Mouse (Mus musculus) heart, embryonic 14.5 days (tissue): ENCODE data around the gene Clip2. TPM values are rescaled to one million over a fixed set of nuclear protein-coding genes. Genes with fewer than 3 reads are reported as not detected.

ENCODE experiments used
- ATAC-seq: fragments of 200-750 bp; cut with Nextera tagmentation; 2 replicates; pipeline ENCODE4 v1.8.0; 2017; ENCODE audit warnings: low read depth, moderate TSS enrichment; ENCODE audit not compliant: insufficient number of reproducible peaks, insufficient read depth, low FRiP score
- H3K27ac ChIP-seq, 2 experiments: fragments of 200-500 bp in 1 of 2; fragments of 300-500 bp in 1 of 2; sonication (generic) in 1 of 2; replicated peaks in 1 of 2; 2 replicates each; pipeline ENCODE4 v1.5.1; 2012 to 2014; ENCODE audit warnings: low read depth in 2 of 2, low read length in 2 of 2, control low read depth in 1 of 2, mild to moderate bottlenecking in 1 of 2, mixed read lengths in 1 of 2; ENCODE audit not compliant: control insufficient read depth in 1 of 2, insufficient read depth in 1 of 2
- H3K27me3 ChIP-seq: fragments of 300-500 bp; sonication (generic); 2 replicates; pipeline ENCODE4 v1.6.1; 2014; ENCODE audit warnings: mild to moderate bottlenecking, low read length, control low read depth; ENCODE audit not compliant: control insufficient read depth, insufficient read depth
- H3K36me3 ChIP-seq: fragments of 300-500 bp; sonication (generic); 2 replicates; pipeline ENCODE4 v1.6.1; 2014; ENCODE audit warnings: mild to moderate bottlenecking, control low read depth, low read length, mixed read lengths; ENCODE audit not compliant: control insufficient read depth, insufficient read depth
- H3K4me1 ChIP-seq, 2 experiments: fragments of 200-500 bp in 1 of 2; fragments of 300-500 bp in 1 of 2; sonication (generic) in 1 of 2; 2 replicates each; pipeline ENCODE4 v1.6.1; 2012 to 2014; ENCODE audit warnings: low read length in 2 of 2, control low read depth in 1 of 2, mixed read lengths in 1 of 2; ENCODE audit not compliant: control insufficient read depth in 2 of 2, insufficient read depth in 2 of 2
- H3K4me2 ChIP-seq: fragments of 300-500 bp; sonication (generic); 2 replicates; pipeline ENCODE4 v1.6.1; 2014; ENCODE audit warnings: mild to moderate bottlenecking, low read length
- H3K4me3 ChIP-seq, 2 experiments: fragments of 200-500 bp in 1 of 2; fragments of 300-500 bp in 1 of 2; sonication (generic) in 1 of 2; 2 replicates each; pipeline ENCODE4 v1.5.1; 2012 to 2014; ENCODE audit warnings: low read length in 2 of 2, mild to moderate bottlenecking in 2 of 2, control low read depth in 1 of 2, low read depth in 1 of 2, moderate library complexity in 1 of 2; ENCODE audit not compliant: control insufficient read depth in 1 of 2, insufficient read depth in 1 of 2
- H3K9ac ChIP-seq: fragments of 300-500 bp; sonication (generic); 2 replicates; pipeline ENCODE4 v1.6.1; 2014; ENCODE audit warnings: mild to moderate bottlenecking, low read length
- H3K9me3 ChIP-seq: fragments of 300-500 bp; sonication (generic); 2 replicates; pipeline ENCODE4 v1.6.1; 2016; ENCODE audit warnings: low read length, control low read depth; ENCODE audit not compliant: control insufficient read depth
- WGBS: fragments of 180-500 bp; shearing (Covaris S2); extraction: QIAGEN DNeasy Blood & Tissue Kit; methylation state at CpG from one replicate; pipeline ENCODE4 v1.1.7; 2014; 5-methylcytosine and 5-hydroxymethylcytosine counted together
- polyA plus RNA-seq: library from polyadenylated mRNA; unstranded; fragments of >200 nt; fragmentation: Nextera tagmentation; extraction: Ambion mirVana; gene quantifications from 2 replicates; pipeline ENCODE4 v1.2.1, GENCODE M21; 2014

The Clip2 gene
- polyA plus RNA-seq, 1 experiment from 2014 or later, result 1.9 TPM

DNA sequence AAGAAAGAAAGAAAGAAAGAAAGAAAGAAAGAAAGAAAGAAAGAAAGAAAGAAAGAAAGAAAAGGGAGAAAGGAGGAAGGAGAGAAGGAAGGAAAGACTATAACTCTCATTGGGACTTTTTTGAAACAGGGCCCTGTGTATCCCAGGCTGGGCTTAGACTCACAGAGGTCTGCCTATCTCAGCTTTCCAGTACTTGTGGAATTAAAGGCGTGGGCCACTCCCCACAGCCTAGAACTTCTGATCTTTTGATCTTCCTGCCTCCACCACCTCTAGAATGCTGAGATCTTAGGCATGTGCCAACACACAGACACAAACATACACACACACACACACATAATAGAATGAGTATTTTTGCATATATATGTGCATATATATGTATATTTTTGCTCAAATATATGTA is 87.0 kb downstream of the Clip2 start:
- no peak overlapping the region for H3K4me2 ChIP-seq
- WGBS, result 76% methylated on average over 1 of the region's 1 CpGs
- no peaks in the 10 kb centered on the region for H3K9me3 ChIP-seq
- no peaks in the 10 kb centered on the region for H3K36me3 ChIP-seq
- ATAC-seq, result no peak
- H3K27me3 ChIP-seq, result no peaks in the 10 kb centered on the region
- no peak overlapping the region for H3K4me3 ChIP-seq
- peaks cover 0 to 2% of the 10 kb centered on the region in 2 experiments; a peak in 2 of 4 replicates for H3K4me1 ChIP-seq
- H3K27ac ChIP-seq, result no peak overlapping the region
- H3K9ac ChIP-seq, result no peak overlapping the region

DNA sequence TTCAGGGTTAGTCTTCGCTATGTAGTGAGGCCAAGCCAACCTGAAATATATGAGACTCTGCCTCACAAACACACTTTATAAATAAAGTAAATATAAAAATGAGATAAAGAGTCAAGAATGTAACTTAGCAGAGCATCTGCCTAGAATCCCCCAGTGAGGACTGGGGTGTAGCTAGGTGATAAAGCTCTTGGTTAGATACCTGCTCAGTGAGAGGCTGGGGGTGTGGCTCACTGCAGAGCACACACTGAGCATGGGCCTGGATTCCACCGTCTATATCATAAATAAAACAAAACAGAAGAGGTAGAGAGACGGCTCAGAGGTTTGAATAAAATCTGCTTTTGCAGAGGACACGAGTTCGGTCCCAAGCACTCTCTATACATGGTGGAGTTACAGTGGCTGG is 88.0 kb downstream of the Clip2 start:
- Histone ChIP-seq H3K27ac (no peak overlapping the region), H3K9ac (no peak overlapping the region), H3K9me3 (no peaks in the 10 kb centered on the region), H3K4me2 (no peak overlapping the region), H3K4me1 (peaks cover 0 to 2% of the 10 kb centered on the region in 2 experiments; a peak in 2 of 4 replicates), H3K36me3 (no peaks in the 10 kb centered on the region), H3K27me3 (no peaks in the 10 kb centered on the region), H3K4me3 (no peak overlapping the region)
- WGBS, result 84% methylated on average over 5 of the region's 5 CpGs
- ATAC-seq, result no peak

DNA sequence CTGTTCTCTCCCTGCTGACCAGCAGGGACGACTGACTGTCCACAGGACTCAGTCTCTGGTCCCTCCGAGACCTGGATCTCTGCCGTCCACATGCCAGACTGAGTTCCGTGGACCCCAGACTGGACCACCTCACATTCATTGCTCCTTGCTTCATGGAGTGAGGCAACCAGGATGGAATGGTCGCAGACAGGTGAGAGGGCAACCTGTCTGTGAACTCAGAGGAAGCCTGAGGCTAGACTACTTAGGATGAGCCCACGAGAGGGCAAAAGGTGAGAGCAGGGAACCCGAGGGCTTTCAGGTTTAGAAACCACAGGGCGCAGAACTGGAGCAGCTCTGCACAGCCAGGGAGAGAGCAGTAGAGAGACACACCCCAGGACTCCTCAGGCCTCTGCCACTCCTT is 89.5 kb downstream of the Clip2 start:
- H3K27me3 ChIP-seq, result no peaks in the 10 kb centered on the region
- no peak overlapping the region for H3K9ac ChIP-seq
- no peak overlapping the region for H3K4me2 ChIP-seq
- H3K4me1 ChIP-seq, result no peaks in the 10 kb centered on the region; a peak in 1 of 4 replicates
- WGBS, result 79% methylated on average over 8 of the region's 8 CpGs
- no peak overlapping the region for H3K4me3 ChIP-seq
- no peak for ATAC-seq
- H3K27ac ChIP-seq, result no peak overlapping the region
- H3K36me3 ChIP-seq, result no peaks in the 10 kb centered on the region
- H3K9me3 ChIP-seq, result no peaks in the 10 kb centered on the region

DNA sequence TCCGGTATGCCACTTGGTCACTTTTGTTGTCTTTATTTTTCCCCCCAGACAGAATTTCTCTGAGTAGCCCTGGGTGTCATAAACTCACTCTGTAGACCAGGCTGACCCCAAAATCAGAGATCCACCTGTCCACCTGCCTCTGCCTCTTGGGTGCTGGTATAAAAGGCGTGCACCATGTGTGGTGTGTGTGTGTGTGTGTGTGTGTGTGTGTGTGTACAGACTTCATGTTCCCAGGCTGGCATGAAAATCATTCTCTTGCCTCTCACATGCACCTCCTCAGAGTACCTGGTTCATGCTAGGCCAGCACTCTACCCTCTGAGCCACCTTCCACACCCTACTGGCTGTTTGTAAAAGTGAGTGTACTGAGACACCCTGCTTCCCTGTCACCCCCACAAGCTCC is 89.9 kb downstream of the Clip2 start:
- no peaks in the 10 kb centered on the region for H3K9me3 ChIP-seq
- no peak overlapping the region for H3K4me3 ChIP-seq
- H3K36me3 ChIP-seq, result no peaks in the 10 kb centered on the region
- H3K9ac ChIP-seq, result no peak overlapping the region
- no peaks in the 10 kb centered on the region for H3K27me3 ChIP-seq
- H3K4me2 ChIP-seq, result no peak overlapping the region
- 83% methylated on average over 2 of the region's 2 CpGs for WGBS
- no peak for ATAC-seq
- no peaks in the 10 kb centered on the region; a peak in 1 of 4 replicates for H3K4me1 ChIP-seq
- H3K27ac ChIP-seq, result no peak overlapping the region

DNA sequence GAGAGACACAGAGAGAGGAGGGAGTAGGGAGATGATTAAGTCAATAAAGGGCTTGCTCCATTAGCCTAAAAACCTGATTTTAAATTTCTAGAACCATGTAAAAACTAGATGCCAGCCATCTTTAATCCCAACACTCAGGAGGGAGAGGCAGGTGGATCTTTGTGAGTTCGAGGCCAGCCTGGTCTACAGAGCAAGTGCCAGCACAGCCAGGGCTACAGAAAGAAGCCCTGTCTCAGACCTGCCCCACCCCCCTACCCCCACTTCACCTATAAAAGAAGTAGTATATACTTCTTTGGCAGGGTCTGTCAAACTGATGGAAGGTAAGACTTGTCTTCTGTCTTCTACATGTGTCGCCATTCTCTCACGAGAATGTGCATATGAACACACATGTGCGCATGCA is 91.7 kb downstream of the Clip2 start:
- no peak overlapping the region for H3K27ac ChIP-seq
- H3K9me3 ChIP-seq, result no peaks in the 10 kb centered on the region
- WGBS, result 92% methylated on average over 4 of the region's 4 CpGs

DNA sequence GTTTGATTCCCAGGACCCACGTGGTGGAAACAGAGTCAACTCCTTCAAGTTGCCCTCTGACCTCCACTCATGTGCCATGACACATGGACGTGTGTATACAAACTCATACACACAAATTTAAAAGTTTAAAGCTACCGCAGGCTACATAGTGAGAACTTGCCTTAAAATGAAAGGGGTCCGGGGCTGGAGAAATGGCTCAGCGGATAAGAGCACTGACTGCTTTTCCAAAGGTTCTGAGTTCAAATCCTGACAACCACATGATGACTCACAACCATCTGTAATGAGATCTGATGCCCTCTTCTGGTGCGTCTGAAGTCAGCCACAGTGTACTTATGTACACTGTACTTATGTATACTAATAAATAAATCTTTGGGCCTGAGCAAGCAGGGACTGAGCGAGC is 93.1 kb downstream of the Clip2 start:
- Histone ChIP-seq H3K9ac (no peak overlapping the region), H3K4me1 (peaks cover 10 to 12% of the 10 kb centered on the region in 2 experiments), H3K27ac (no peak overlapping the region), H3K27me3 (no peaks in the 10 kb centered on the region), H3K36me3 (no peaks in the 10 kb centered on the region), H3K4me2 (no peak overlapping the region), H3K4me3 (no peak overlapping the region), H3K9me3 (no peaks in the 10 kb centered on the region)
- ATAC-seq, result no peak
- WGBS, result 88% methylated on average over 7 of the region's 7 CpGs

More for the DNA sequence above, 91.7 kb downstream of the Clip2 start:
- H3K4me3 ChIP-seq, result no peak overlapping the region
- no peaks in the 10 kb centered on the region for H3K4me1 ChIP-seq
- no peaks in the 10 kb centered on the region for H3K36me3 ChIP-seq
- ATAC-seq, result no peak
- H3K4me2 ChIP-seq, result no peak overlapping the region
- H3K27me3 ChIP-seq, result no peaks in the 10 kb centered on the region
- no peak overlapping the region for H3K9ac ChIP-seq

DNA sequence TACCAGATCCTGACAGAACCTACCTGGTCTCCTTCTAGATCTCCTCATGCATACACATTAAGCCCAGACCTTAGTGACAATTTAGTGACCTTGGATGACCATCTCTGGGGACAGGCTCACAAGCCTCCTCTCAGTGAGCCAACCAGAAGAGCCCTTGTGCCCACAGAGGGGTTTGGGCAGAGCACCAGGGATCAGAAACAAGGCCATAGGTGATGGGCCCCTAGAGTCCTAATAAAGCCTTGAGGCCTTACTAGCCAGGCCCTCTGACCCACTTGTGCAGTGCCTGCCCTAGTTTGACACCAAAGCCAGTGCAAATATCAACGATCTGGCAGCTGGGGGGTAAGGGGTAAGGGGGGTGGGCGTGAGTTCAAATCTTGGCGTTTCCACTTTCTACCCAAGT is 93.8 kb downstream of the Clip2 start:
- Histone ChIP-seq H3K4me1 (peaks cover 10 to 18% of the 10 kb centered on the region in 2 experiments), H3K36me3 (no peaks in the 10 kb centered on the region), H3K4me2 (no peak overlapping the region), H3K9me3 (no peaks in the 10 kb centered on the region), H3K9ac (no peak overlapping the region), H3K27me3 (no peaks in the 10 kb centered on the region), H3K4me3 (no peak overlapping the region), H3K27ac (no peak overlapping the region)
- ATAC-seq, result no peak
- 81% methylated on average over 3 of the region's 3 CpGs for WGBS

DNA sequence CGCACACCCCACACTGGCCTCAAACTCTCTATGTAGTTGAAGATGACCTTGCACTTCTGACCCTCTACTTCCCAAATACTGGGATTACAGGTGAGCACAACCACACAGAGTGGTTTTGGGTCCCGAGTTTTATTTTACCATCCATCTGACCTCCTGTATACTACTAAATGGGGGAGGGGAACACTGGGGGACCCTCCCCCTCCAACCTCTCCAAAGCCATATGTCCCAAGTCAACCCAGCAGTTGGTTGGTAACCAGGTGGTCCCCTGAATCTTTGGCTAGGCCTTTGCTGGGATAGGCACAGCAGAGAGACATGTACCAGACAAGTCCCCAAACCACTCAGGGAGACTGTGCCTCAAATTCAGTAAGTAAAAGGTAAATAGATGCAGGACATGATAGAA is 94.9 kb downstream of the Clip2 start:
- ATAC-seq, result no peak
- no peak overlapping the region for H3K4me2 ChIP-seq
- no peak overlapping the region for H3K9ac ChIP-seq
- no peak overlapping the region for H3K4me3 ChIP-seq
- H3K9me3 ChIP-seq, result no peaks in the 10 kb centered on the region
- peaks cover under 1% of the 10 kb centered on the region; the same call in 1 of the 2 replicates for H3K36me3 ChIP-seq
- H3K27ac ChIP-seq, result no peak overlapping the region
- WGBS, result 85% methylated on average over 2 of the region's 2 CpGs
- no peaks in the 10 kb centered on the region for H3K27me3 ChIP-seq
- peaks cover 10 to 23% of the 10 kb centered on the region in 2 experiments for H3K4me1 ChIP-seq
